1 mouse cellular context compared by ENCODE assay signal in genomic region chr3:20680944-20681494, GRCm38 (mm10).
TF ChIP-seq lines count a peak whose summit lies in the region.

No protein-coding gene starts in this region.

TF ChIP-seq in CH12.LX, 34 proteins besides CTCF, POLR2A, EP300 and RAD21 (continued from another document):
- no peak for TF ChIP-seq HCFC1 (IDR thresholded peaks at IDR 0.05; ENCODE audit: low read depth, low read length)
- TF ChIP-seq UBTF (IDR thresholded peaks at IDR 0.05; ENCODE audit: low read depth, low read length), result no peak
- no peak for TF ChIP-seq TCF12 (IDR thresholded peaks at IDR 0.05; ENCODE audit: low read depth, low read length)
- TF ChIP-seq ZC3H11A (IDR thresholded peaks at IDR 0.05; ENCODE audit: low read depth, low read length), result no peak
- no peak for TF ChIP-seq NELFE (IDR thresholded peaks at IDR 0.05; ENCODE audit: low read depth, low read length)
- no peak for TF ChIP-seq NRF1 (IDR thresholded peaks at IDR 0.05; ENCODE audit: low read depth, low read length)
- TF ChIP-seq ZMIZ1 (IDR thresholded peaks at IDR 0.05; ENCODE audit: low read depth, low read length), result no peak
- TF ChIP-seq IRF4 (IDR thresholded peaks at IDR 0.05; ENCODE audit: low read depth, low read length), result no peak
- TF ChIP-seq BHLHE40 (IDR thresholded peaks at IDR 0.05; ENCODE audit: low read depth, low read length), result no peak
- TF ChIP-seq MAZ (IDR thresholded peaks at IDR 0.05; ENCODE audit: low read depth, low read length), result no peak
- no peak for TF ChIP-seq E2F4 (IDR thresholded peaks at IDR 0.05; ENCODE audit: insufficient replicate concordance, low read depth, low read length)
- TF ChIP-seq GABPA (IDR thresholded peaks at IDR 0.05; ENCODE audit: insufficient replicate concordance, low read depth, low read length), result no peak
- no peak for TF ChIP-seq KAT2A (IDR thresholded peaks at IDR 0.05; ENCODE audit: insufficient replicate concordance, low read length)
- TF ChIP-seq ZKSCAN1 (IDR thresholded peaks at IDR 0.05; ENCODE audit: borderline replicate concordance, low read depth, low read length), result no peak
- TF ChIP-seq MAFK (IDR thresholded peaks at IDR 0.05; ENCODE audit: insufficient replicate concordance, low read length), result no peak
